Mouse (Mus musculus): ENCODE measurements at regions not wholly inside any gene's neighbourhood (a gene's known extent, or its start where the extent isn't known, plus 50 kb on each side); places are given as distances from the start of the nearest gene placed in this dataset.

GRCm38 (mm10) chr13:97443731-97444428, 203.0 kb downstream of the Enc1 start:
- WGBS = 66% methylated on average over 14 of the region's 14 CpGs
- DNase-seq = no peak
- Histone ChIP-seq H3K4me3 (replicated peaks; ENCODE audit: extremely low read depth, low read depth, low read length) (no peak overlapping the region), H3K4me1 (ENCODE audit: control insufficient read depth, insufficient read depth, low read length) (peaks cover 9% of the 10 kb centered on the region)
- TF ChIP-seq POLR2A (IDR thresholded peaks at IDR 0.05; ENCODE audit: borderline replicate concordance, extremely low read depth, low read depth, low read length) (no peak), CTCF (IDR thresholded peaks at IDR 0.05; ENCODE audit: insufficient read depth, low read length) (no peak)

- 46% methylated on average over 1 of the region's 1 CpGs for WGBS
Measured at GRCm38 (mm10) chr13:97442806-97443205, 201.9 kb downstream of the Enc1 start.

GRCm38 (mm10) chr13:97442283-97442682, 201.4 kb downstream of the Enc1 start:
- peaks cover 9% of the 10 kb centered on the region for H3K4me1 ChIP-seq (ENCODE audit: control insufficient read depth, insufficient read depth, low read length)
- no peak for TF ChIP-seq POLR2A (IDR thresholded peaks at IDR 0.05; ENCODE audit: borderline replicate concordance, extremely low read depth, low read depth, low read length)
- no peak for TF ChIP-seq CTCF (IDR thresholded peaks at IDR 0.05; ENCODE audit: insufficient read depth, low read length)
- DNase-seq = no peak
- H3K4me3 ChIP-seq (replicated peaks; ENCODE audit: extremely low read depth, low read depth, low read length) = no peak overlapping the region
- 22% methylated on average over 10 of the region's 10 CpGs for WGBS

More at GRCm38 (mm10) chr13:97442806-97443205, 201.9 kb downstream of the Enc1 start:
- H3K4me1 ChIP-seq (ENCODE audit: control insufficient read depth, insufficient read depth, low read length) = peaks cover 9% of the 10 kb centered on the region
- TF ChIP-seq POLR2A (IDR thresholded peaks at IDR 0.05; ENCODE audit: borderline replicate concordance, extremely low read depth, low read depth, low read length) = no peak
- no peak for TF ChIP-seq CTCF (IDR thresholded peaks at IDR 0.05; ENCODE audit: insufficient read depth, low read length)
- H3K4me3 ChIP-seq (replicated peaks; ENCODE audit: extremely low read depth, low read depth, low read length) = no peak overlapping the region
- DNase-seq = no peak

GRCm38 (mm10) chr13:97441803-97442202, 200.9 kb downstream of the Enc1 start:
- WGBS = 53% methylated on average over 2 of the region's 2 CpGs
- no peak for DNase-seq
- H3K4me1 ChIP-seq (ENCODE audit: control insufficient read depth, insufficient read depth, low read length) = peaks cover 9% of the 10 kb centered on the region
- no peak overlapping the region for H3K4me3 ChIP-seq (replicated peaks; ENCODE audit: extremely low read depth, low read depth, low read length)
- TF ChIP-seq POLR2A (IDR thresholded peaks at IDR 0.05; ENCODE audit: borderline replicate concordance, extremely low read depth, low read depth, low read length) = no peak
- no peak for TF ChIP-seq CTCF (IDR thresholded peaks at IDR 0.05; ENCODE audit: insufficient read depth, low read length)

DNA sequence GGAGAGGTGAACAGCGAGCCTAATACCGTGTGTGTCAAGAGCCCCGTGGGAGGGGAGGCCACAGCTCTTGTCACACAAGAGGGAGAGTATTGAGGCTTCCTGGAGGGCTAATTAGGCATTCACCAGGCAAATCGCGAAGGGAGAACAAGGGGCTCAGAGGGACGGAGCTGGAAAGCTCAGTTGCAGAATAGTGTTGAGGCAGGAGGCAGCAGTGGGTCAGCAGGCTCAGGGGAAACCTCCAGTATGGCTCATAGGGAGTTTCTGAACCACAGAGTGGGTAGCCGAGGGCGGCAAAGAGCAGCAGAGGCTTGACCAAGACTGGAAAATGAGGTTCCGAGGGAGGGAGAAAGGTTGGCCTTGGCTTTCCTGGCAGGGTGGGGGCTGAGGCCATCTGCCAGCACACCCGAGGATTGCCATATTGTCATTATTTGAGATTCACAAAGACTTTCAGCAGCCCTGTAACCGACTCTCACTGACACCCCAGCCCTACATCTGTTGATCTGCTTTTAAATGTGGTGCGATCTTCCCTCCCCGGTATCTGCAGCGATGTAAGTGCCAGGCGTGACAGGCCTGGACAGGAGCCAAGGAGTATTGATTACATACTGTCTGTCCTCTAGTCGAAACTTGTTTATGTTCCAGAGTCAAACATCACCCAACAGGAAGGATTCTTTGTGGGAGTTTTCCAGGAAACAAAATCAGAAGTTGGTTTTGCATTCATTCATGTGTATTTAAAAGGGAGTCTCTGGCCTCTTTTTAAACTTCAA, 198.5 kb downstream of the Enc1 start:
- 44% methylated on average over 16 of the region's 16 CpGs for WGBS
- H3K4me1 ChIP-seq (ENCODE audit: control insufficient read depth, insufficient read depth, low read length) = peaks cover 13% of the 10 kb centered on the region

GRCm38 (mm10) chr13:97438692-97439091, 197.8 kb downstream of the Enc1 start:
- no peak overlapping the region for H3K4me3 ChIP-seq (replicated peaks; ENCODE audit: extremely low read depth, low read depth, low read length)
- no peak for TF ChIP-seq POLR2A (IDR thresholded peaks at IDR 0.05; ENCODE audit: borderline replicate concordance, extremely low read depth, low read depth, low read length)
- TF ChIP-seq CTCF (IDR thresholded peaks at IDR 0.05; ENCODE audit: insufficient read depth, low read length) = no peak
- WGBS = 66% methylated on average over 12 of the region's 12 CpGs
- peaks cover 13% of the 10 kb centered on the region for H3K4me1 ChIP-seq (ENCODE audit: control insufficient read depth, insufficient read depth, low read length)
- DNase-seq = no peak

More for the DNA sequence above, 198.5 kb downstream of the Enc1 start:
- TF ChIP-seq CTCF (IDR thresholded peaks at IDR 0.05; ENCODE audit: insufficient read depth, low read length) = no peak
- no peak for TF ChIP-seq POLR2A (IDR thresholded peaks at IDR 0.05; ENCODE audit: borderline replicate concordance, extremely low read depth, low read depth, low read length)
- no peak overlapping the region for H3K4me3 ChIP-seq (replicated peaks; ENCODE audit: extremely low read depth, low read depth, low read length)
- DNase-seq = no peak

- no peak for DNase-seq
- WGBS = 98% methylated on average over 3 of the region's 3 CpGs
- H3K4me3 ChIP-seq (replicated peaks; ENCODE audit: extremely low read depth, low read depth, low read length) = no peak overlapping the region
- H3K4me1 ChIP-seq (ENCODE audit: control insufficient read depth, insufficient read depth, low read length) = peaks cover 12% of the 10 kb centered on the region
- TF ChIP-seq CTCF (IDR thresholded peaks at IDR 0.05; ENCODE audit: insufficient read depth, low read length) = no peak
- no peak for TF ChIP-seq POLR2A (IDR thresholded peaks at IDR 0.05; ENCODE audit: borderline replicate concordance, extremely low read depth, low read depth, low read length)
Measured at GRCm38 (mm10) chr13:97438277-97438676, 197.4 kb downstream of the Enc1 start.

DNA sequence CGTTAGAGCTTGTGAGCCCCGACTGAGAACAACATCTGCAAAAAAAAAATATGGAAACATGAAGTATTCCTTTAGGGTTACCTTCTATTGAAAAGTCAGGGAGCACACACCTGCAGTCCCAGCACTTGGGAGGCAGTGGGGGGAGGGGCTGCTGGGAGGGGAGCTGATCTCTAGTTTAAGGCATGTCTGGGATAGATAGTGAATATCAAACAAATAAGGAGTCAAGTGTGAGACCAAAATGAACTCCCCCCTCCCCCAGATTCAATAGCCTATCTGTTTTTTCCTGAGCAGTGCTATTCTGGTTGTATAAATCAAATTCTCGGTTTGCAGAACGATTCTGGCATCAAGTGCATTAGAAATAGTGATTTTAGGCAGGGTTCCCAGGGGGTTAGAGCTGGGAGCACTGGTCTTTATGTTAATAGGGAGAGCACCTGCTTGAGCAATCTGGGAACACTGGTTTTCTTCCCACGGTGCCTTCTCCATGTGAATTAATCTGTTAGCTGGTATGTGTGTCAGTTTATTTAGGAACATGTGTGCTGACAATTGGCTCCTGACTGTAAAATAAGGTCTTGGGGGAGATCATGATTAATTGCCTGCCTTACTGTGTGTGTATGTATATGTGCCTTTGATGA, 195.9 kb downstream of the Enc1 start:
- Histone ChIP-seq H3K4me1 (ENCODE audit: control insufficient read depth, insufficient read depth, low read length) (peaks cover 6% of the 10 kb centered on the region; the same call in 1 of the 2 replicates), H3K4me3 (replicated peaks; ENCODE audit: extremely low read depth, low read depth, low read length) (no peak overlapping the region)
- TF ChIP-seq CTCF (IDR thresholded peaks at IDR 0.05; ENCODE audit: insufficient read depth, low read length) (no peak), POLR2A (IDR thresholded peaks at IDR 0.05; ENCODE audit: borderline replicate concordance, extremely low read depth, low read depth, low read length) (no peak)
- DNase-seq = no peak
- WGBS = 60% methylated on average over 5 of the region's 5 CpGs

GRCm38 (mm10) chr13:97435865-97436718, 195.2 kb downstream of the Enc1 start:
- WGBS = 17% methylated on average over 24 of the region's 24 CpGs
- TF ChIP-seq POLR2A (IDR thresholded peaks at IDR 0.05; ENCODE audit: borderline replicate concordance, extremely low read depth, low read depth, low read length) (no peak), CTCF (IDR thresholded peaks at IDR 0.05; ENCODE audit: insufficient read depth, low read length) (no peak)
- Histone ChIP-seq H3K4me1 (ENCODE audit: control insufficient read depth, insufficient read depth, low read length) (peaks cover 6% of the 10 kb centered on the region; the same call in 1 of the 2 replicates), H3K4me3 (replicated peaks; ENCODE audit: extremely low read depth, low read depth, low read length) (peak overlapping the region; percentile 36)
- DNase-seq = peak; percentile 24

All from lung, adult 2 months (tissue).